Mouse (Mus musculus) CH12.LX (cell line): ENCODE data around the gene Hsd17b3. TPM values are rescaled to one million over a fixed set of nuclear protein-coding genes. Genes with fewer than 3 reads are reported as not detected.

Experiments
- DNase-seq: peaks from one replicate; pipeline ENCODE4 v3.0.0-alpha.2; 2013; ENCODE audit errors: extremely low read depth
- H3K27ac ChIP-seq: 2 replicates; pipeline ENCODE4 v1.5.1; 2012; ENCODE audit warnings: low read depth, mild to moderate bottlenecking, control low read depth, moderate library complexity; ENCODE audit not compliant: insufficient read depth
- H3K27me3 ChIP-seq: replicated peaks from 2 replicates; pipeline ENCODE3; 2012; ENCODE audit warnings: inconsistent platforms
- H3K36me3 ChIP-seq, 2 experiments: replicated peaks in 1 of 2; 2 replicates each; pipeline versions ENCODE3 to v1.6.1; 2012; ENCODE audit warnings: inconsistent platforms in 1 of 2, low read length in 1 of 2, mild to moderate bottlenecking in 1 of 2, mixed read lengths in 1 of 2, moderate library complexity in 1 of 2; ENCODE audit not compliant: control insufficient read depth in 1 of 2, insufficient read depth in 1 of 2
- H3K4me1 ChIP-seq, 2 experiments: 2 replicates each; pipeline ENCODE4 v1.6.1; 2012; ENCODE audit warnings: inconsistent platforms in 1 of 2, moderate library complexity in 1 of 2; ENCODE audit not compliant: insufficient read depth in 2 of 2, control insufficient read depth in 1 of 2
- H3K4me2 ChIP-seq: 2 replicates; pipeline ENCODE4 v1.6.1; 2012; ENCODE audit warnings: low read depth, mild to moderate bottlenecking, control low read depth; ENCODE audit not compliant: poor library complexity, insufficient read depth, severe bottlenecking
- H3K4me3 ChIP-seq, 3 experiments: fragments of 150-350 bp in 1 of 3; sonication (generic) in 1 of 3; replicated peaks in 1 of 3; 2 replicates each; pipeline versions ENCODE3 to v1.5.1; 2011 to 2012; ENCODE audit warnings: low read depth in 2 of 3, low read length in 2 of 3, mild to moderate bottlenecking in 2 of 3, moderate library complexity in 2 of 3, control low read depth in 1 of 3, improper control_type of control experiment in 1 of 3, inconsistent platforms in 1 of 3, mixed read lengths in 1 of 3; ENCODE audit not compliant: poor library complexity in 1 of 3
- H3K79me2 ChIP-seq: replicated peaks from 2 replicates; pipeline ENCODE4 v1.6.1; 2012; ENCODE audit warnings: mild to moderate bottlenecking, moderate library complexity; ENCODE audit not compliant: control insufficient read depth, poor library complexity, insufficient read depth, severe bottlenecking; ENCODE audit errors: extremely low read depth
- H3K9ac ChIP-seq: 2 replicates; pipeline ENCODE4 v1.6.1; 2012; ENCODE audit warnings: low read depth, mild to moderate bottlenecking, control low read depth, moderate library complexity; ENCODE audit not compliant: insufficient read depth
- H3K9me3 ChIP-seq: replicated peaks from 2 replicates; pipeline ENCODE3; 2012; ENCODE audit warnings: low read length, inconsistent platforms, mixed read lengths
- CTCF ChIP-seq, 2 experiments: IDR thresholded peaks in 1 of 2; conservative IDR thresholded peaks in 1 of 2; 2 replicates each; pipeline ENCODE4 v1.5.1; 2011 to 2012; ENCODE audit warnings: low read depth in 2 of 2, low read length in 2 of 2, improper control_type of control experiment in 1 of 2, inconsistent platforms in 1 of 2, mild to moderate bottlenecking in 1 of 2, moderate library complexity in 1 of 2
- ELF1 ChIP-seq: IDR thresholded peaks from 2 replicates; pipeline ENCODE4 v1.6.1; 2014; ENCODE audit warnings: low read depth, mild to moderate bottlenecking, inconsistent platforms, low read length, improper control_type of control experiment
- EP300 ChIP-seq: IDR thresholded peaks from 2 replicates; pipeline ENCODE4 v1.6.1; 2011; ENCODE audit warnings: low read length, improper control_type of control experiment
- ETS1 ChIP-seq: conservative IDR thresholded peaks from 2 replicates; pipeline ENCODE4 v1.6.1; 2012; ENCODE audit warnings: low read depth, mild to moderate bottlenecking, inconsistent platforms, low read length, improper control_type of control experiment, moderate library complexity
- GABPA ChIP-seq: IDR thresholded peaks from 2 replicates; pipeline ENCODE4 v1.6.1; 2012; ENCODE audit warnings: low read depth, low read length, improper control_type of control experiment, inconsistent platforms; ENCODE audit not compliant: insufficient replicate concordance
- HCFC1 ChIP-seq: IDR thresholded peaks from 2 replicates; pipeline ENCODE4 v1.6.1; 2012; ENCODE audit warnings: low read depth, mild to moderate bottlenecking, inconsistent platforms, low read length, improper control_type of control experiment
- IRF4 ChIP-seq: IDR thresholded peaks from 2 replicates; pipeline ENCODE4 v1.6.1; 2014; ENCODE audit warnings: low read depth, mild to moderate bottlenecking, inconsistent platforms, low read length, improper control_type of control experiment
- JUN ChIP-seq: IDR thresholded peaks from 2 replicates; pipeline ENCODE4 v1.6.1; 2011; ENCODE audit warnings: low read depth, mild to moderate bottlenecking, low read length, improper control_type of control experiment, moderate library complexity; ENCODE audit not compliant: insufficient read depth
- JUND ChIP-seq: conservative IDR thresholded peaks from 2 replicates; pipeline ENCODE4 v1.6.1; 2011; ENCODE audit warnings: low read depth, low read length, improper control_type of control experiment
- KAT2A ChIP-seq: IDR thresholded peaks from 2 replicates; pipeline ENCODE4 v1.6.1; 2012; ENCODE audit warnings: low read length, improper control_type of control experiment, inconsistent platforms; ENCODE audit not compliant: insufficient replicate concordance
- MAFK ChIP-seq: IDR thresholded peaks from 2 replicates; pipeline ENCODE4 v1.6.1; 2011; ENCODE audit warnings: low read length, improper control_type of control experiment; ENCODE audit not compliant: insufficient replicate concordance
- MEF2A ChIP-seq: IDR thresholded peaks from 2 replicates; pipeline ENCODE4 v1.6.1; 2014; ENCODE audit warnings: low read depth, mild to moderate bottlenecking, inconsistent platforms, low read length, improper control_type of control experiment, borderline replicate concordance
- MYC ChIP-seq: IDR thresholded peaks from 2 replicates; pipeline ENCODE4 v1.6.1; 2011; ENCODE audit warnings: low read depth, mild to moderate bottlenecking, improper control_type of control experiment, low read length
- NRF1 ChIP-seq: IDR thresholded peaks from 2 replicates; pipeline ENCODE4 v1.6.1; 2014; ENCODE audit warnings: low read depth, mild to moderate bottlenecking, inconsistent platforms, low read length, improper control_type of control experiment, moderate library complexity
- POLR2A ChIP-seq: IDR thresholded peaks from 2 replicates; pipeline ENCODE4 v1.6.1; 2011; ENCODE audit warnings: low read depth, mild to moderate bottlenecking, improper control_type of control experiment, low read length
- RAD21 ChIP-seq: IDR thresholded peaks from 2 replicates; pipeline ENCODE4 v1.6.1; 2011; ENCODE audit warnings: low read depth, mild to moderate bottlenecking, low read length, improper control_type of control experiment, moderate library complexity
- RCOR1 ChIP-seq: conservative IDR thresholded peaks from 2 replicates; pipeline ENCODE4 v1.6.1; 2012; ENCODE audit warnings: low read depth, mild to moderate bottlenecking, inconsistent platforms, low read length, improper control_type of control experiment
- SMC3 ChIP-seq: IDR thresholded peaks from 2 replicates; pipeline ENCODE4 v1.6.1; 2011; ENCODE audit warnings: low read depth, low read length, improper control_type of control experiment
- UBTF ChIP-seq: IDR thresholded peaks from 2 replicates; pipeline ENCODE4 v1.6.1; 2012; ENCODE audit warnings: low read depth, mild to moderate bottlenecking, inconsistent platforms, low read length, improper control_type of control experiment, moderate library complexity
- ZMIZ1 ChIP-seq: IDR thresholded peaks from 2 replicates; pipeline ENCODE4 v1.6.1; 2012; ENCODE audit warnings: low read depth, mild to moderate bottlenecking, inconsistent platforms, low read length, improper control_type of control experiment
- dilution Hi-C: fragments of 300-500 bp; cut with MboI; formaldehyde crosslinking; loops from 2 replicates; pipeline ENCODE4 v1.14.3; 2020; ENCODE audit warnings: low sequenced_read_pairs; ENCODE audit not compliant: extremely low pct_unique_long_range_greater_than_20kb, extremely low pct_ligation_motif_present
- in situ Hi-C: fragments of 300-500 bp; cut with MboI; formaldehyde crosslinking; loops from 3 replicates; pipeline ENCODE4 v1.14.3; 2019; ENCODE audit warnings: low sequenced_read_pairs, low pct_ligation_motif_present, low pct_unique_long_range_greater_than_20kb, mixed read lengths
- polyA plus RNA-seq: library from polyadenylated mRNA; unstranded; fragments of >175 nt; gene quantifications from 2 replicates; pipeline ENCODE4 v1.2.1, GENCODE M21; 2012; ENCODE audit warnings: low read depth; ENCODE audit not compliant: insufficient read length
- total RNA-seq, 2 experiments: library from RNA; depleted of rRNA; stranded (reverse); fragments of 300-350 nt in 1 of 2; fragments of >200 nt in 1 of 2; gene quantifications; 2 replicates each; pipeline ENCODE4 v1.2.3; 2012 to 2014

Gene Hsd17b3
- total and polyA plus RNA-seq, 3 experiments, result not detected

- Histone ChIP-seq H3K9me3 (no peaks in the 10 kb centered on the region), H3K27ac (no peak overlapping the region), H3K4me2 (no peak overlapping the region), H3K4me3 (no peak overlapping the region), H3K9ac (no peak overlapping the region), H3K36me3 (no peaks in the 10 kb centered on the region), H3K4me1 (no peaks in the 10 kb centered on the region), H3K79me2 (no peaks in the 10 kb centered on the region), H3K27me3 (no peaks in the 10 kb centered on the region)
- DNase-seq, result peak; percentile 76
- TF ChIP-seq MYC (no peak), IRF4 (no peak), SMC3 (peak; percentile 81), JUN (no peak), HCFC1 (no peak), RAD21 (peak; percentile 95), CTCF (conservative IDR thresholded peaks at IDR 0.05 in 1 of 2, IDR thresholded peaks at IDR 0.05 in 1 of 2; ENCODE audit: low read depth in 2 of 2, low read length in 2 of 2) (peak; percentile 91 to 92), MAFK (no peak), ZMIZ1 (no peak), GABPA (no peak), KAT2A (no peak), NRF1 (no peak), UBTF (no peak), EP300 (no peak), ELF1 (no peak), MEF2A (no peak), ETS1 (no peak), POLR2A (no peak), JUND (no peak), RCOR1 (no peak)
- dilution Hi-C loops (no loop called here), in situ Hi-C loops (loop anchor here (10.0 to 25.0 kb wide), 3 partner anchors 324 to 1102 kb away; no protein-coding TSS in a partner anchor)
These were observed 52.7 kb downstream of the Hsd17b3 start for GRCm38 (mm10) chr13:64036079-64037011.
